Mouse (Mus musculus) gastrocnemius, postnatal 36 days (tissue): ENCODE results near the gene Cabin1. TPM values are rescaled to one million over a fixed set of nuclear protein-coding genes. Genes with fewer than 3 reads are reported as not detected.
A peak's percentile ranks its signal among the peaks of the same experiment; 100 is the strongest.

Experiments
- DNase-seq, 2 experiments: peaks; one replicate each; pipeline ENCODE4 v3.0.0; 2022
- intact Hi-C: fragments of 180-260 bp; cut with DNase I; formaldehyde crosslinking; loops from one replicate; pipeline ENCODE4 v1.15.1; 2025
- total RNA-seq, 2 experiments: library from RNA; stranded (reverse); gene quantifications; 2 replicates each; pipeline ENCODE4 v1.2.3; 2021

The Cabin1 gene
- total RNA-seq, 2 experiments from 2014 or later, result 7.3 to 8.7 TPM

- no peak for DNase-seq
- intact Hi-C loops, result no loop called here
Observed at GRCm38 (mm10) chr10:75646406-75646805, 117.7 kb downstream of the Cabin1 start.

- no peak for DNase-seq
- intact Hi-C loops, result no loop called here
Observed at GRCm38 (mm10) chr10:75645616-75646015, 118.5 kb downstream of the Cabin1 start.

- DNase-seq, result peak; percentile 42 to 44
- intact Hi-C loops, result no loop called here
Observed at GRCm38 (mm10) chr10:75643741-75644343, 120.3 kb downstream of the Cabin1 start, which contains the start of gene Susd2. Gene Susd2 (minus strand): TSS chr10:75644008.

GRCm38 (mm10) chr10:75642891-75643290, 121.2 kb downstream of the Cabin1 start:
- intact Hi-C loops, result no loop called here
- no peak for DNase-seq

- DNase-seq, result no peak
- intact Hi-C loops, result no loop called here
Observed at GRCm38 (mm10) chr10:75642436-75642835, 121.7 kb downstream of the Cabin1 start.

GRCm38 (mm10) chr10:75641721-75642222, 122.4 kb downstream of the Cabin1 start:
- no peak for DNase-seq
- intact Hi-C loops, result loop anchor here (1.0 kb wide), 1 partner anchor 38 kb away; no protein-coding TSS in a partner anchor

- no peak for DNase-seq
- intact Hi-C loops, result loop anchor here (5.0 kb wide), 2 partner anchors 65 to 215 kb away; no protein-coding TSS in a partner anchor
Observed at GRCm38 (mm10) chr10:75637711-75638110, 126.4 kb downstream of the Cabin1 start.

- intact Hi-C loops, result loop anchor here (5.0 kb wide), 2 partner anchors 66 to 216 kb away; no protein-coding TSS in a partner anchor
- no peak for DNase-seq
Observed at GRCm38 (mm10) chr10:75636084-75636786, 127.9 kb downstream of the Cabin1 start.

- intact Hi-C loops, result loop anchor here (1.0 to 5.0 kb wide), 3 partner anchors 48 to 217 kb away; no protein-coding TSS in a partner anchor
- DNase-seq, result peak; percentile 84 to 90
Observed at GRCm38 (mm10) chr10:75635693-75636055, 128.5 kb downstream of the Cabin1 start.

GRCm38 (mm10) chr10:75635019-75635692, 129.0 kb downstream of the Cabin1 start:
- intact Hi-C loops, result loop anchor here (1.0 to 5.0 kb wide), 3 partner anchors 48 to 217 kb away; no protein-coding TSS in a partner anchor
- no peak for DNase-seq

- peak in 1 of 2 experiments; percentile 13 for DNase-seq
Observed at GRCm38 (mm10) chr10:75634610-75635009, 129.5 kb downstream of the Cabin1 start.

GRCm38 (mm10) chr10:75633576-75634139, 130.5 kb downstream of the Cabin1 start:
- peak in 1 of 2 experiments; percentile 11 for DNase-seq
- intact Hi-C loops, result no loop called here

More at GRCm38 (mm10) chr10:75634610-75635009, 129.5 kb downstream of the Cabin1 start:
- intact Hi-C loops, result loop anchor here (1.0 to 5.0 kb wide), 3 partner anchors 47 to 218 kb away; no protein-coding TSS in a partner anchor

GRCm38 (mm10) chr10:75633048-75633447, 131.1 kb downstream of the Cabin1 start:
- intact Hi-C loops, result no loop called here
- peak; percentile 17 to 43 for DNase-seq

- peak; percentile 38 to 65 for DNase-seq
- intact Hi-C loops, result no loop called here
Observed at GRCm38 (mm10) chr10:75632633-75633032, 131.5 kb downstream of the Cabin1 start.

GRCm38 (mm10) chr10:75627490-75627889, 136.7 kb downstream of the Cabin1 start:
- intact Hi-C loops, result no loop called here
- DNase-seq, result peak; percentile 39 to 42

- DNase-seq, result no peak
- intact Hi-C loops, result no loop called here
Observed at GRCm38 (mm10) chr10:75626991-75627390, 137.2 kb downstream of the Cabin1 start.

GRCm38 (mm10) chr10:75625920-75626319, 138.2 kb downstream of the Cabin1 start:
- peak in 1 of 2 experiments; percentile 12 for DNase-seq
- intact Hi-C loops, result no loop called here

GRCm38 (mm10) chr10:75620818-75621217, 143.3 kb downstream of the Cabin1 start:
- intact Hi-C loops, result no loop called here
- no peak for DNase-seq

GRCm38 (mm10) chr10:75616044-75616443, 148.1 kb downstream of the Cabin1 start:
- intact Hi-C loops, result no loop called here
- no peak for DNase-seq

- DNase-seq, result no peak
- intact Hi-C loops, result no loop called here
Observed at GRCm38 (mm10) chr10:75610486-75610885, 153.7 kb downstream of the Cabin1 start.
